Mouse (Mus musculus) G1E-ER4 (cell line): ENCODE data around the gene Elmsan1. TPM values are rescaled to one million over a fixed set of nuclear protein-coding genes. Genes with fewer than 3 reads are reported as not detected.

ENCODE experiments used
- GATA1 ChIP-seq: IDR thresholded peaks from one replicate; pipeline ENCODE4 v1.8.0; 2012; ENCODE audit warnings: low read length, inconsistent platforms
- polyA plus RNA-seq: library from polyadenylated mRNA; stranded (reverse); fragments of >175 nt; gene quantifications from 2 replicates; pipeline ENCODE4 v1.2.3, GENCODE M21; 2012

Elmsan1 gene
- 101 and 107 TPM in 2 replicates for polyA plus RNA-seq

GRCm38 (mm10) chr12:84218289-84219120 lies at the start of gene Elmsan1:
Elmsan1 (minus strand) TSS chr12:84218881.
- no peak for TF ChIP-seq GATA1

GRCm38 (mm10) chr12:84267264-84267663 lies 48.6 kb upstream of the Elmsan1 start:
- TF ChIP-seq GATA1 = no peak

GRCm38 (mm10) chr12:84260363-84260762 lies 41.7 kb upstream of the Elmsan1 start:
- no peak for TF ChIP-seq GATA1

GRCm38 (mm10) chr12:84254886-84255285 lies 36.2 kb upstream of the Elmsan1 start:
- no peak for TF ChIP-seq GATA1

GRCm38 (mm10) chr12:84252811-84253210 lies 34.1 kb upstream of the Elmsan1 start:
- TF ChIP-seq GATA1 = no peak

GRCm38 (mm10) chr12:84249217-84249616 lies 30.5 kb upstream of the Elmsan1 start:
- TF ChIP-seq GATA1 = no peak

- no peak for TF ChIP-seq GATA1
Measured at GRCm38 (mm10) chr12:84245683-84246082, 27.0 kb upstream of the Elmsan1 start.

- TF ChIP-seq GATA1 = no peak
Measured at GRCm38 (mm10) chr12:84243076-84243770, 24.5 kb upstream of the Elmsan1 start.

GRCm38 (mm10) chr12:84235981-84236752 lies 17.5 kb upstream of the Elmsan1 start:
- TF ChIP-seq GATA1 = no peak

- TF ChIP-seq GATA1 = no peak
Measured at GRCm38 (mm10) chr12:84235577-84235976, 16.9 kb upstream of the Elmsan1 start.

GRCm38 (mm10) chr12:84233488-84234100 lies 14.9 kb upstream of the Elmsan1 start:
- no peak for TF ChIP-seq GATA1

- TF ChIP-seq GATA1 = no peak
Measured at GRCm38 (mm10) chr12:84226117-84226840, 7.6 kb upstream of the Elmsan1 start.

GRCm38 (mm10) chr12:84222405-84222961 lies 3.8 kb upstream of the Elmsan1 start:
- no peak for TF ChIP-seq GATA1

- TF ChIP-seq GATA1 = no peak
Measured at GRCm38 (mm10) chr12:84220951-84221891, 2.5 kb upstream of the Elmsan1 start.
